Mouse (Mus musculus) large intestine, adult 2 months (tissue): ENCODE measurements around the gene Tnfrsf12a. TPM values are rescaled to one million over a fixed set of nuclear protein-coding genes. Genes with fewer than 3 reads are reported as not detected.

Experiments used
- DNase-seq: peaks from one replicate; pipeline ENCODE4 v3.0.0-alpha.2; 2012; ENCODE audit warnings: low read depth, low spot score
- WGBS: fragments of 180-500 bp; shearing (Covaris S2); methylation state at CpG from one replicate; pipeline ENCODE4 v1.1.7; 2018; 5-methylcytosine and 5-hydroxymethylcytosine counted together
- polyA plus RNA-seq: library from polyadenylated mRNA; depleted of rRNA; stranded (reverse); fragments of >200 nt; gene quantifications from 2 replicates; pipeline ENCODE4 v1.2.3, GENCODE M21; 2012

Gene Tnfrsf12a
- polyA plus RNA-seq, 1 experiment = 8.4 TPM

- DNase-seq = no peak
These were observed 5.3 kb upstream of the Tnfrsf12a start for GRCm38 (mm10) chr17:23682530-23682929.

DNA sequence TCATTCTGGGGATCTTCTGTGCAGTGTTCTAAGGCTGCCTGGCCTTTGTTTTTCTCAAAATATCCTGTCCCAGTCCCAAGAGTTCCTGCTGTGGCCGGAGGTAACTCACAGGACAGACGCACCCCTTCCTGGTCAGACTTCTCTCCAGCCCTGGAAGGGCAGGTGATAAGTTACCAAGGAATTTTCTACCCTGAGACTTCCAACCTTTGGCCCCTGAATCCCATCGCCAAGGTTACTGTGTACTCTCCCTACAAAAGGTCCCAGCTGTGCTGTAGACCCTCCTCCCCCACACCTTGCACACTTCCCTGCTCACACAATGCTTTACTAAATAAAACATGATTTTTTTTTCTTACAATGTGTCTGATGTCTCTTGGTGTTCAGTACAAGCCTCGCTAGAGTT is 4.8 kb upstream of the Tnfrsf12a start:
- DNase-seq = no peak
- 33% methylated on average over 4 of the region's 4 CpGs for WGBS

More at GRCm38 (mm10) chr17:23682530-23682929, 5.3 kb upstream of the Tnfrsf12a start:
- 84% methylated on average over 3 of the region's 3 CpGs for WGBS

GRCm38 (mm10) chr17:23681086-23681485 is 3.8 kb upstream of the Tnfrsf12a start:
- WGBS = 29% methylated on average over 10 of the region's 10 CpGs
- no peak for DNase-seq

DNA sequence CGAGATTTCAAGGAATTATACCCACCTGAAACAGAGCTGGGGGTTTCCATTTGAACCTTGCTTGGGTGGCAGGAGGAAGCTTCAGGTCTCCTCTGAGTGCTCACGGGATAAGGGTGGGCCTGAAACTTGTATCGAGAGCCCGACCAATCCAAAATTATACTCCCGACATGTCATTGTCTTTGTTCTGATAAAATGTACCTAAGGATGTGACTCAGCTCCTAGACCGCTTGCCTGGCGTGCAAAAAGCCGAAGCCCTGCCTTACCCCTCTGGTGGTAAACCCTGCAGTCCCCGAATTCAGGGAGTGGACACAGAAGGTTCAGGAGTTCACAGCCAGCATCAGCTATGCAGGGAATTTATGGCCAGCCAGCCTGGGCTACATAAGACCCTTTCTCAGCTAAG is 3.1 kb upstream of the Tnfrsf12a start:
- no peak for DNase-seq
- WGBS = 77% methylated on average over 9 of the region's 9 CpGs

- WGBS = 15% methylated on average over 38 of the region's 38 CpGs
- no peak for DNase-seq
These were observed 2.0 kb upstream of the Tnfrsf12a start, which contains the start of gene Cldn6 for GRCm38 (mm10) chr17:23679127-23679835. Cldn6 (plus strand) TSS chr17:23679249.

GRCm38 (mm10) chr17:23676473-23677031 is 716 bp downstream of the Tnfrsf12a start:
- DNase-seq = no peak
- WGBS = 2% methylated on average over 37 of the region's 37 CpGs

- WGBS = 15% methylated on average over 15 of the region's 15 CpGs
- DNase-seq = no peak
These were observed 1.5 kb downstream of the Tnfrsf12a start for GRCm38 (mm10) chr17:23675564-23676281.

DNA sequence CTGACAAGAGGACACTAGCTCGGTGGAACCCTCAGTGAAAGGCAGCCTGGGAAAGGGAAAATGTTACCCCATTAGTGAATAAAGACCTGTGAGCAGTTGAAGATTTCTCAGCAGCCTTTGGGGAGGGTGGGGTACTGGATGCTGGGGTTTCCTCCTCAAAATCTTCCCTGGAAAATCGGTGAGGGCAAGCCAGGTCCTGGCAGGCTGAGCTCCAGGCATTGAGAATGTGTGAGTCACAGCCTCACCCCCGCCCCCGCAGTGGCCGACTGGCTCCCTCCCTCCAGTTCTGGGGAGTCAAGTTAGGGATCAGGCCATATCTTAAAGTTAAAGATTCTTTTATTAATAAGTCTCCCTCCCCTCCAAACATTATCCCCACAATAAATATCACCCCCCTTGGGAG is 2.1 kb downstream of the Tnfrsf12a start:
- 24% methylated on average over 5 of the region's 5 CpGs for WGBS
- no peak for DNase-seq

- 32% methylated on average over 9 of the region's 9 CpGs for WGBS
- DNase-seq = no peak
These were observed 2.9 kb downstream of the Tnfrsf12a start for GRCm38 (mm10) chr17:23674271-23674952.

GRCm38 (mm10) chr17:23673424-23674073 is 3.7 kb downstream of the Tnfrsf12a start, which contains the start of the genes Hcfc1r1 and Thoc6:
Hcfc1r1 (plus strand) TSS chr17:23673596.
Thoc6 (minus strand) TSS chr17:23673882.
- DNase-seq = peak; percentile 91
- under 1% methylated on average over 45 of the region's 45 CpGs for WGBS

DNA sequence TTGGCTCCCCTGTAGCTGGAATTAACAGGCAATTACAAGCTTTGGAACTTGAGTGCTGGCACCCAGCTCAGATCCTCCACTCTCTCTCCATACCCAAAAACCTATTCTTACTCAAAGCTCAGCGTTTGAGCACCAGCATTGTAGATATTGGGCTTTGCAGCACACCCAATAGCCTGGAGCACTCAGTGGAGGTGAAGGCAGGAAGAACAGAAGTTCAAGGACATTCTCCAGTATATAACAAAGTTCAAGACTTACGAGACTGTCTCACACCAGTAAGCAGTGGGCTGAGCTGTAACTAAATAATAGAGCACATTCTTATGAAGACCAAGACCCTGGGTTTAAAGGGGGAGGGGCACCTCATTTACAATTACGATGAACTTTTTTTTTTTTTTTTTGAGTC is 4.5 kb downstream of the Tnfrsf12a start:
- WGBS = 31% methylated on average over 3 of the region's 3 CpGs
- DNase-seq = no peak

GRCm38 (mm10) chr17:23671519-23671918 is 5.7 kb downstream of the Tnfrsf12a start:
- WGBS = 93% methylated on average over 3 of the region's 3 CpGs

GRCm38 (mm10) chr17:23670516-23671074 is 6.7 kb downstream of the Tnfrsf12a start:
- WGBS = 91% methylated on average over 7 of the region's 7 CpGs
- no peak for DNase-seq

More at GRCm38 (mm10) chr17:23671519-23671918, 5.7 kb downstream of the Tnfrsf12a start:
- DNase-seq = no peak

DNA sequence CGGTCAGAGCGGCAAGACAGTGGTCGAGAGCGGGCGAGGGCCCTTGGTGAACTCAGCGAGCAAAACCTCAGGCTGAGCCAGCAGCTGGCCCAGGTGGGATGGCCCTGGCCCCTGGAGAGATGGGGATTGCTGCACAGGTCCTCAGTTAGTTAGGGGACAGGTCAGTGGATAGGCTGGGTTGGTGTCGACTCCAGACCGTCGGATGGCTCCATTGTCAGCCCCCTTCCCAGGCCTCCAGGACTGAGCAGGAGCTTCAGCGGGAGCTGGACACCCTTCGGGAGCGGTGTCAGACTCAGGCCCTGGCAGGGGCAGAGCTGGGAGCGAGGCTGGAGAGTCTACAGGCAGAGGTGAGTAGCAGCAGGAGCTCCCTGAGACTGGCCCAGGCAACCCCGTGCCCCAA is 11.8 kb downstream of the Tnfrsf12a start:
- WGBS = 89% methylated on average over 14 of the region's 14 CpGs
- no peak for DNase-seq

- no peak for DNase-seq
- WGBS = 9% methylated on average over 5 of the region's 5 CpGs
These were observed 12.7 kb downstream of the Tnfrsf12a start for GRCm38 (mm10) chr17:23664556-23665021.

DNA sequence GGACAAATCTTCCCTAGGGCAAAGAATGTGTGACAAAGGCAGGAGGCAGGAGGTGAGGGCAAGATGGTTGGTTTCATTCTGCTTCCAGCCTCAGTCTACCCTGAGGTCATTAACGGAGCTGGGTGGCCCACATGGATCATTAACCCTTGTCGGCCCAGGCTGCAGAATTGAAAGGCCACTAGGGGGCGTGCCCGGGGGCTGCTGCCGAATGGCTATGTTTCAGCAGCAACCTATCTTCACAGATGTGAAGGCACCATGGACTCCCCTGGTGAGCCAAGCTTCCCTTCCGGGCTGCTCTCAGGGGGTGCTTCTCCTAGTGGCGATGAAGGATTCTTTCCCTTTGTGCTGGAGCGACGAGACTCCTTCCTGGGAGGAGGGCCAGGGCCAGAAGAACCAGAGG is 15.7 kb downstream of the Tnfrsf12a start:
- DNase-seq = no peak

GRCm38 (mm10) chr17:23660876-23661200 is 16.4 kb downstream of the Tnfrsf12a start:
- DNase-seq = no peak
- 1% methylated on average over 14 of the region's 14 CpGs for WGBS

More for the DNA sequence above, 15.7 kb downstream of the Tnfrsf12a start:
- 13% methylated on average over 9 of the region's 9 CpGs for WGBS

DNA sequence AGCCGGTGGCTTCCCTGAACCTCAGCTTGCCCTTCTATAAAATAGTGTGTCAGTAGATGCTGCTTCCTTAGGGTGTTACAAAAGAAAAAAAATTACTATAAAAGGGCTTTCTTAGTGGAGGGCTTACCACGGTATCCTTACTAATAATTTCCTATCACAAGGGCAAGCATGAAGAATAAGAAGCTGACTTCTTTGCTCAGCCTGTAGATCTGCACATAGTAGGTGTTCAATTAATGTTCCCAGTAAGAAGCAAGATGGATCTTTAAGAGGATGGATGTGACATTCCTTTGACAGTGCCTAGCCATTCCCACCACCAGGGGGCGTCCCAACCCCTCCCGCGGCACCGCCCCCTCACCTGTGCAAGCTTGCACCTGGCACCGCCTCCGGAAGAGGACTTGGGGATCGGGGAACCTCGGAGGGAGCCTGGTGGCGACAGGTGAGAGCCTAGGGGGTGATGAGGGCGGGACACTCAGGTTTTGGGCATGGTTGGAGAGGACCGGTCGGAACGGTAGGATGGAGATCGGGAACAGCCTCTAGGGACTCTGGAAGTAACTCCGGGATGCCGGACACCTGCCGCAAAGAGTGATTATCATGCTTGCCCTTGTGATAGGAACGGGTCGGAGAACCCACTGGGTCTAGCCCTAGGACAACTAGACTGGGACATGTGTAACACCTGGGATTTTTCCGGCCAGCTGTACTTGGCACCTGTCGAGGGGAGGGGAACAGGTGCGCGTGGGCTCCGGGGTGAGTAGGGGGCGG is 17.0 kb downstream of the Tnfrsf12a start, which contains the start of gene Bicdl2:
Gene Bicdl2 (plus strand): TSS at position 390 of the 759 bp plus-strand sequence.
- DNase-seq = peak; percentile 69
- WGBS = 4% methylated on average over 27 of the region's 27 CpGs
